Mouse (Mus musculus) heart, embryonic 12.5 days (tissue): ENCODE measurements around the gene Chst10. TPM values are rescaled to one million over a fixed set of nuclear protein-coding genes. Genes with fewer than 3 reads are reported as not detected.
A peak's percentile ranks its signal among the peaks of the same experiment; 100 is the strongest.

ENCODE experiments used
- ATAC-seq: fragments of 200-750 bp; cut with Nextera tagmentation; 2 replicates; pipeline ENCODE4 v1.8.0; 2017; ENCODE audit warnings: moderate TSS enrichment, moderate library complexity; ENCODE audit not compliant: insufficient number of reproducible peaks, low FRiP score
- H3K27ac ChIP-seq: fragments of 300-500 bp; sonication (generic); 2 replicates; pipeline ENCODE4 v1.5.1; 2016; ENCODE audit warnings: mild to moderate bottlenecking, moderate library complexity; ENCODE audit not compliant: poor library complexity, severe bottlenecking
- H3K27me3 ChIP-seq: fragments of 300-500 bp; sonication (generic); replicated peaks from 2 replicates; pipeline ENCODE4 v1.6.1; 2016; ENCODE audit warnings: mild to moderate bottlenecking, moderate library complexity
- H3K36me3 ChIP-seq: fragments of 300-500 bp; sonication (generic); 2 replicates; pipeline ENCODE4 v1.6.1; 2016; ENCODE audit warnings: mild to moderate bottlenecking, moderate library complexity
- H3K4me1 ChIP-seq: fragments of 300-500 bp; sonication (generic); replicated peaks from 2 replicates; pipeline ENCODE4 v1.6.1; 2016; ENCODE audit warnings: mild to moderate bottlenecking
- H3K4me2 ChIP-seq: fragments of 300-500 bp; sonication (generic); 2 replicates; pipeline ENCODE4 v1.6.1; 2016; ENCODE audit warnings: mild to moderate bottlenecking, moderate library complexity
- H3K4me3 ChIP-seq: fragments of 300-500 bp; sonication (generic); 2 replicates; pipeline ENCODE4 v1.5.1; 2016; ENCODE audit warnings: mild to moderate bottlenecking
- H3K9ac ChIP-seq: fragments of 300-500 bp; sonication (generic); 2 replicates; pipeline ENCODE4 v1.6.1; 2016; ENCODE audit warnings: mild to moderate bottlenecking, moderate library complexity
- H3K9me3 ChIP-seq: fragments of 300-500 bp; sonication (generic); replicated peaks from 2 replicates; pipeline ENCODE4 v1.6.1; 2016; ENCODE audit warnings: mild to moderate bottlenecking, moderate library complexity
- WGBS: fragments of 180-500 bp; shearing (Covaris S2); methylation state at CpG from one replicate; pipeline ENCODE4 v1.1.7; 2016; 5-methylcytosine and 5-hydroxymethylcytosine counted together
- polyA plus RNA-seq: library from polyadenylated mRNA; unstranded; fragments of >200 nt; fragmentation: Nextera tagmentation; extraction: Ambion mirVana; gene quantifications from 2 replicates; pipeline ENCODE4 v1.2.1, GENCODE M21; 2016

Gene Chst10
- polyA plus RNA-seq, 1 experiment from 2014 or later = 3.6 TPM

GRCm38 (mm10) chr1:38843275-38843674, 54.7 kb downstream of the Chst10 start:
- Histone ChIP-seq H3K27ac (no peak overlapping the region), H3K36me3 (no peaks in the 10 kb centered on the region), H3K4me3 (no peak overlapping the region), H3K9ac (no peak overlapping the region), H3K9me3 (no peaks in the 10 kb centered on the region), H3K27me3 (peaks cover 11% of the 10 kb centered on the region), H3K4me1 (no peaks in the 10 kb centered on the region), H3K4me2 (no peak overlapping the region)
- WGBS = 80% methylated on average over 4 of the region's 4 CpGs
- no peak for ATAC-seq

GRCm38 (mm10) chr1:38842861-38843260, 55.1 kb downstream of the Chst10 start:
- no peak overlapping the region for H3K4me3 ChIP-seq
- H3K27me3 ChIP-seq = peaks cover 15% of the 10 kb centered on the region
- no peaks in the 10 kb centered on the region for H3K4me1 ChIP-seq
- ATAC-seq = no peak
- WGBS = 83% methylated on average over 1 of the region's 1 CpGs
- no peak overlapping the region for H3K27ac ChIP-seq
- H3K9me3 ChIP-seq = no peaks in the 10 kb centered on the region
- H3K4me2 ChIP-seq = no peak overlapping the region
- no peak overlapping the region for H3K9ac ChIP-seq
- H3K36me3 ChIP-seq = no peaks in the 10 kb centered on the region

DNA sequence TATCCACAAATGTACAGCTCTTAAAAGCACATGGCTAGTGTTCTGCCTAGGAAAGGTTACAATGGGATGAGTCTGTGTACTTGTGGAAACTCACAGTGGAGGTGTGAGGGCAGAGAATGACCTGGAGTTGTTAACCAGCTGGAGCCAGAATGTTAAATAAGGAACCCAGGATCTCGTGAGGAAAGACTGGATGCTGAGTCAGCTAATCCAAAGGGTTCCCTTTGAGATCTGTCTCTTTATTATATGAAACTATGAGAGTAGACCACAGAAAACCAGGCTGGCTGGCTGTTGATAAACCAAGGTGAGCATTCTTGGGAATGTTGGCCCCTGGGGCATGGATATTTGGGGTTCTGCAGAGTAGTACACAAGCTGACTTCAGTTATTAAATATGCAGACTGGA, 58.0 kb downstream of the Chst10 start:
- Histone ChIP-seq H3K9me3 (no peaks in the 10 kb centered on the region), H3K27ac (no peak overlapping the region), H3K27me3 (peaks cover 36% of the 10 kb centered on the region), H3K4me3 (no peak overlapping the region), H3K4me1 (peaks cover 4% of the 10 kb centered on the region; the same call in 1 of the 2 replicates), H3K36me3 (no peaks in the 10 kb centered on the region), H3K9ac (no peak overlapping the region), H3K4me2 (no peak overlapping the region)
- WGBS = 49% methylated on average over 1 of the region's 1 CpGs
- no peak for ATAC-seq

DNA sequence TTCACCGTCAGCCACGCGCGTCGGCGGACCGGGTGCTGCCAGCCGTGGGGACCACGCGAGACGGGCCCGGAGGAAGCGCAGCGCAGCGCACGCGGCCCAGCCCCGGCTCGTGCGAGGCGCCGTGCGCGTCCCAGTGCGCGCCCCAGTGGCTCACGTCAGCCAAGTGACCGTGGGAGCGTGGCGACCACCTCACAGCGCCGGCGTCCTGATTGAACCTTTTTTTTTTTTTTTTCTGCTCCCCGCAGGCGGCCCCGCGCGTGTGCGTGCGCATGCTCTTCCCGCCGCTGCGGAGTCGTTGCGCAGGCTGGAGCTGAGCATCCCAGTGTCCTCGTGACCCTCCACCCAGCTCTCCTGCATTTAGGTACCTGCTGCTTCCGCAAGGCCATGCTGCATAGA, 61.5 kb downstream of the Chst10 start, which contains the start of gene Lonrf2:
Gene Lonrf2 (minus strand): TSS at position 235 of the 396 bp plus-strand sequence.
- Histone ChIP-seq H3K36me3 (no peaks in the 10 kb centered on the region), H3K27me3 (peaks cover 36% of the 10 kb centered on the region), H3K4me3 (peak within 1 kb of the TSS; percentile 71), H3K9me3 (no peaks in the 10 kb centered on the region), H3K4me1 (peaks cover 4% of the 10 kb centered on the region; the same call in 1 of the 2 replicates), H3K9ac (peak within 1 kb of the TSS; percentile 81), H3K4me2 (peak within 1 kb of the TSS; percentile 83), H3K27ac (no peak within 1 kb of the TSS)
- ATAC-seq = peak; percentile 42; the same call in 1 of the 2 replicates
- WGBS = 2% methylated on average over 37 of the region's 47 CpGs

- 5% methylated on average over 103 of the region's 103 CpGs for WGBS
- H3K4me3 ChIP-seq = peak overlapping the region; percentile 71
- peaks cover 4% of the 10 kb centered on the region; the same call in 1 of the 2 replicates for H3K4me1 ChIP-seq
- ATAC-seq = peak; percentile 59
- no peaks in the 10 kb centered on the region for H3K9me3 ChIP-seq
- peak overlapping the region; percentile 81 for H3K9ac ChIP-seq
- no peaks in the 10 kb centered on the region for H3K36me3 ChIP-seq
- peaks cover 36% of the 10 kb centered on the region for H3K27me3 ChIP-seq
- peak overlapping the region; percentile 83 for H3K4me2 ChIP-seq
- H3K27ac ChIP-seq = no peak overlapping the region
These were observed 62.1 kb downstream of the Chst10 start for GRCm38 (mm10) chr1:38835568-38836476.

DNA sequence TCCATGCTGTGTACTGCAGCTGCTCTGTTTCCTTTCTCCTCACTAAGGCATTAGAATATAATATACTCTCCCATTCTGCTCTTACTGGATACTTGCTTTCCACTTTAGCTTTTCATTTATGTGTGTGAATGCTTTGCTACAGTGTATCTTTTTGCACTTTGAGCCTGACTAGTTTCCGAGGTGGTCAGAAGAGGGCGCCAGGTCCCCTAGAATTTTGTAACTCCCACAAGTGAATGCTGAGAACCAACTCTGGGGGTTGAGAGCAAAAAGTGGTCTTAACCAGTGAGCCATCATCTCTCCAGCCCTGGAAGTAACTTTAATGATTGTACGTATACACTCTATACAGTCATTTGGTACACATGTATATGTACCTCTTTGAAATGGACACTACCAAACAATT, 63.1 kb downstream of the Chst10 start:
- Histone ChIP-seq H3K4me1 (peaks cover 4% of the 10 kb centered on the region; the same call in 1 of the 2 replicates), H3K4me2 (peak overlapping the region; percentile 83; the same call in 1 of the 2 replicates), H3K27me3 (peaks cover 36% of the 10 kb centered on the region), H3K4me3 (no peak overlapping the region), H3K27ac (no peak overlapping the region), H3K9ac (no peak overlapping the region), H3K9me3 (no peaks in the 10 kb centered on the region), H3K36me3 (no peaks in the 10 kb centered on the region)
- ATAC-seq = no peak
- WGBS = 38% methylated on average over 3 of the region's 3 CpGs

DNA sequence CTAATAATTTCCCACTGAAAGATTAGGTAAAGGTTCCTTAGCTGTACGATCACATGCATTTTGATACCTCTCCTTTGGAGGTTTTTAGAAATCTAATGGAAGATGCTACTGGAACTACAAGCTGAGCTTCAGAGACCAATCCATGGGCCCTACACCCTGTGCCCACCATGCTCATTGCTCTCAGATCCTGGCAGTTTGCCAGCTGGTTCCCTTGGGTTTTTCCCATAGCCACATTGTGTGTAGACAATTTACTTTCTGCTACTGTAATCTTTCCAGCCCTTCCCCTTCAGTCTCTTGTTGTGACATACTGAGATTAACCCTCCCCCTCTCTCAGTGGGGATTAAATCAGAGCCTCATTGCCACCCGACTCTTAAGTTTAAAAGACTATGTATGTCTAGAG, 73.0 kb downstream of the Chst10 start:
- 54% methylated on average over 2 of the region's 2 CpGs for WGBS
- ATAC-seq = no peak
- no peaks in the 10 kb centered on the region for H3K36me3 ChIP-seq
- H3K4me1 ChIP-seq = no peaks in the 10 kb centered on the region
- no peak overlapping the region for H3K9ac ChIP-seq
- H3K27ac ChIP-seq = no peak overlapping the region
- H3K4me3 ChIP-seq = no peak overlapping the region
- H3K4me2 ChIP-seq = no peak overlapping the region
- H3K27me3 ChIP-seq = no peaks in the 10 kb centered on the region
- no peaks in the 10 kb centered on the region for H3K9me3 ChIP-seq

DNA sequence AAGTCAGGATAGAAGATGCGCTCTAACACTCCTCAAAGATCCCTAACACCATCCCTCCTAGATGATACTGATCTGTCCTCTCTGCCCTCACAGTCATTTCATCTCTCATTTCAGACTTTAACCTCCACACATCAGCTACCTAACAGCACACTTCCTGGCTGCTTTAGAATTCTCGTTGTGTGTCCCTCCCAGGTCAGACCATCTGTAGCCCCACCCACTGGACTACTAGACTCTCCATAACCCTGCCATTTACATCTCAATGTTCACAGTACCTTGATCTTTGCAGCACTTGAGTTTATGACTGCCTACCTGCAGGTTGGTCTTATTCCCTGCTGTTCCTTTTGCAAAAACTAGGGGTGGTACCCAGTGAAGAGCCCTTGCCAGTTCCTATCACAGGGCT, 74.1 kb downstream of the Chst10 start:
- Histone ChIP-seq H3K27ac (no peak overlapping the region), H3K4me3 (no peak overlapping the region), H3K27me3 (no peaks in the 10 kb centered on the region), H3K9ac (no peak overlapping the region), H3K4me2 (no peak overlapping the region), H3K4me1 (no peaks in the 10 kb centered on the region), H3K9me3 (no peaks in the 10 kb centered on the region), H3K36me3 (no peaks in the 10 kb centered on the region)
- WGBS = 79% methylated on average over 2 of the region's 2 CpGs
- ATAC-seq = no peak

- H3K4me3 ChIP-seq = no peak overlapping the region
- H3K27me3 ChIP-seq = no peaks in the 10 kb centered on the region
- H3K4me2 ChIP-seq = no peak overlapping the region
- H3K4me1 ChIP-seq = peaks cover 8% of the 10 kb centered on the region; the same call in 1 of the 2 replicates
- no peak overlapping the region for H3K27ac ChIP-seq
- H3K9ac ChIP-seq = no peak overlapping the region
- no peaks in the 10 kb centered on the region for H3K36me3 ChIP-seq
- no peaks in the 10 kb centered on the region for H3K9me3 ChIP-seq
- ATAC-seq = no peak
These were observed 78.3 kb downstream of the Chst10 start for GRCm38 (mm10) chr1:38819691-38820090.

DNA sequence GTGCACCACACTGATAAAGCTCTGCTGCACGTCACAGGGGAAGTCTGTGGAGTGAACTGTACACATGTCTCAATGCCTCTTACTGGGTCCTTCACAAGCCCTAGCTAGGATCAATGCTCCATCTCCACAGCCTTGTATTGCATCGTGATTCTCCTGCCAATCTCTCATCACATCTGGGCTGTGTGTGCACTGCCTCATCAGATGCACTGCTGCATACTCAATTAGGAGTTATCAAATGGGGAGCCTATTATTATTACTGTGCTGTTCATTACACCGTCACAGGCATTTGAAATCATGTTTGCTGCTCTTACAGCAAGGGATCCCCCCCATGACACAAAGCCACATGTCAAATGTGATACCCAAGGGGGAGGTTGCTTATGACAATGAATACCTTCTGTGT, 80.3 kb downstream of the Chst10 start:
- Histone ChIP-seq H3K9ac (no peak overlapping the region), H3K27me3 (no peaks in the 10 kb centered on the region), H3K36me3 (0 out of 2 replicates have a peak, but pooled peaks cover 4% of the 10 kb centered on the region), H3K4me3 (no peak overlapping the region), H3K4me2 (no peak overlapping the region), H3K27ac (no peak overlapping the region), H3K4me1 (peaks cover 8% of the 10 kb centered on the region; the same call in 1 of the 2 replicates), H3K9me3 (no peaks in the 10 kb centered on the region)
- 77% methylated on average over 3 of the region's 3 CpGs for WGBS
- ATAC-seq = no peak

DNA sequence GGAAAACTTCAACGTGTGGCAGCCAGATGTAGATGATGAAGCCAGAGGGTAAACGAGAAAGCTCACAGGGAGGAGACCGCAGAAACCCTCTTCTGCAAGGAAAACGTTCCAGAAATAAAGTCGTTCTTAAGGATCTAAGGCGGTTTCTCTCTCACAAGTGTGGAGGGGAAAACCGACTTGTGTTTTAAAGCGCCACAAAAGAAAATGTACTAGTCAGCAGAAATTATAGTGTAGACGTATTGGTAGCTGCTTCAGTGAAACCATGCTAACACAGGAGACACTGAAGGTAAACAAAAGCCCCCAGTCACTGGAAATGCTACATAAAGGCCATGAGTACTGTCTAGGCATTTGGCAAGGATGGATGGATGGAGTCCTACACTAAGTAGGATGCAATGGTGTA, 80.7 kb downstream of the Chst10 start:
- Histone ChIP-seq H3K36me3 (peaks cover 6% of the 10 kb centered on the region), H3K4me3 (no peak overlapping the region), H3K4me2 (no peak overlapping the region), H3K9ac (no peak overlapping the region), H3K27ac (no peak overlapping the region), H3K27me3 (no peaks in the 10 kb centered on the region), H3K4me1 (peaks cover 8% of the 10 kb centered on the region; the same call in 1 of the 2 replicates), H3K9me3 (no peaks in the 10 kb centered on the region)
- 73% methylated on average over 9 of the region's 9 CpGs for WGBS
- no peak for ATAC-seq
